Comparison of ENCODE assay signal across 8 mouse cellular contexts in genomic region chr13:73936938-73937320, GRCm38 (mm10). TPM values are rescaled to one million over a fixed set of nuclear protein-coding genes. Genes with fewer than 3 reads are reported as not detected.
A peak's percentile ranks its signal among the peaks of the same experiment; 100 is the strongest.
DNase-seq lines count a peak whose midpoint lies in the region; ATAC-seq and TF ChIP-seq lines count a peak whose summit lies in the region.

No protein-coding gene starts in this region.

- no peak overlapping the region for H3K27ac ChIP-seq in kidney, adult 2 months (ENCODE audit: insufficient read depth, low read depth, low read length)
- no peak overlapping the region for H3K27ac ChIP-seq in bone marrow, adult 2 months (ENCODE audit: control insufficient read depth, insufficient read depth, low read depth, low read length, poor library complexity)
- no peak overlapping the region for H3K27ac ChIP-seq in forebrain, postnatal 0 days (ENCODE audit: low read depth, low read length)

- H3K36me3 ChIP-seq in kidney, adult 2 months (ENCODE audit: control insufficient read depth, insufficient read depth, low read length): no peaks in the 10 kb centered on the region
- peaks cover 13% of the 10 kb centered on the region for H3K36me3 ChIP-seq in forebrain, postnatal 0 days (ENCODE audit: insufficient read depth)

- H3K4me1 ChIP-seq in kidney, adult 2 months (ENCODE audit: control insufficient read depth, insufficient read depth, low read length): 0 out of 2 replicates have a peak, but pooled peaks cover 7% of the 10 kb centered on the region
- H3K4me1 ChIP-seq in bone marrow, adult 2 months (ENCODE audit: control insufficient read depth, insufficient read depth, low read length): peaks cover 5% of the 10 kb centered on the region
- H3K4me1 ChIP-seq in forebrain, postnatal 0 days (ENCODE audit: insufficient read depth): peaks cover 10% of the 10 kb centered on the region; the same call in 1 of the 2 replicates

- no peak for DNase-seq in kidney, adult 2 months
- no peak for DNase-seq in kidney, adult 11 months
- DNase-seq in forebrain, postnatal 0 days: no peak
- DNase-seq in mesoderm, embryonic 11.5 days (ENCODE audit: low read depth, low spot score): peak; percentile 8
- DNase-seq in left cerebral cortex, postnatal 36 days (ENCODE audit: low spot score in 2 of 2): no peak
- no peak for DNase-seq in left cerebral cortex, postnatal 14 days (ENCODE audit: low spot score in 2 of 2)
- no peak for DNase-seq in kidney, adult 18-20 months

- H3K9me3 ChIP-seq in forebrain, postnatal 0 days (ENCODE audit: low read length): no peaks in the 10 kb centered on the region

- peak overlapping the region; percentile 96 for H3K4me3 ChIP-seq in kidney, adult 2 months (ENCODE audit: insufficient read depth, low read depth, low read length)
- H3K4me3 ChIP-seq in bone marrow, adult 2 months (replicated peaks; ENCODE audit: control insufficient read depth, low read depth, low read length): peak overlapping the region; percentile 84
- peak overlapping the region; percentile 89 for H3K4me3 ChIP-seq in forebrain, postnatal 0 days (ENCODE audit: low read depth, low read length)

- TF ChIP-seq POLR2A in kidney, adult 2 months (IDR thresholded peaks at IDR 0.05; ENCODE audit: low read depth, low read length): no peak
- no peak for TF ChIP-seq POLR2A in bone marrow, adult 2 months (IDR thresholded peaks at IDR 0.05; ENCODE audit: borderline replicate concordance, control insufficient read depth, low read depth, low read length)

- WGBS in kidney, adult 2 months: 14% methylated on average over 5 of the region's 5 CpGs
- 12% methylated on average over 5 of the region's 5 CpGs for WGBS in bone marrow, adult 2 months
- WGBS in forebrain, postnatal 0 days: 14% methylated on average over 5 of the region's 5 CpGs

- no peak; the same call in 1 of the 2 replicates for ATAC-seq in forebrain, postnatal 0 days

- peak overlapping the region; percentile 85 for H3K4me2 ChIP-seq in forebrain, postnatal 0 days (ENCODE audit: low read depth)

- TF ChIP-seq CTCF in kidney, adult 2 months (conservative IDR thresholded peaks at IDR 0.05; ENCODE audit: insufficient read depth, insufficient read length, low read depth, low read length): no peak
- TF ChIP-seq CTCF in bone marrow, adult 2 months (IDR thresholded peaks at IDR 0.05; ENCODE audit: control insufficient read depth, insufficient read depth, low read length): no peak
- no peak for TF ChIP-seq CTCF in forebrain, postnatal 0 days (IDR thresholded peaks at IDR 0.05; ENCODE audit: low read depth)

- no peaks in the 10 kb centered on the region for H3K27me3 ChIP-seq in kidney, adult 2 months (replicated peaks; ENCODE audit: control insufficient read depth, insufficient read depth, low read length)
- no peaks in the 10 kb centered on the region for H3K27me3 ChIP-seq in forebrain, postnatal 0 days (ENCODE audit: insufficient read depth, low read length)

- intact Hi-C loops in left cerebral cortex, postnatal 36 days (cut with DNase I): no loop called here
- intact Hi-C loops in left cerebral cortex, postnatal 14 days (cut with DNase I): no loop called here

- H3K9ac ChIP-seq in forebrain, postnatal 0 days: peak overlapping the region; percentile 94; the same call in 1 of the 2 replicates

RNA-seq across cellular contexts. Expression of gene Trip13, which starts 0.7 kb away (rescaled TPM):
- 0.22 and 0.25 TPM in 2 replicates for polyA plus RNA-seq in kidney, adult 2 months (2012; rRNA removed)
- 12.0 and 14.5 TPM in 2 replicates for polyA plus RNA-seq in bone marrow, adult 2 months (2011; ENCODE audit: insufficient read depth, insufficient read length, low replicate concordance, missing spikeins)
- 3.8 and 4.3 TPM in 2 replicates for total RNA-seq in forebrain, postnatal 0 days (2014; rRNA removed)
- polyA plus RNA-seq in forebrain, postnatal 0 days (2015; fragmentation: Nextera tagmentation; extraction: Ambion mirVana): 9.6 and 10.6 TPM in 2 replicates
- 1 to 10 TPM; 1.3 to 1.4 TPM for total RNA-seq in left cerebral cortex, postnatal 36 days (2021)
- total RNA-seq in left cerebral cortex, postnatal 14 days (2021): 1 to 10 TPM in 1 of 2 experiments, under 1 TPM in 1; 0.61 to 1.3 TPM

RNA-seq across cellular contexts. Expression of gene Brd9, which starts 0.7 kb away (rescaled TPM):
- polyA plus RNA-seq in kidney, adult 2 months (2012; rRNA removed): 18.0 and 20.2 TPM in 2 replicates
- polyA plus RNA-seq in bone marrow, adult 2 months (2011; ENCODE audit: insufficient read depth, insufficient read length, low replicate concordance, missing spikeins): 47.6 and 70.8 TPM in 2 replicates
- total RNA-seq in forebrain, postnatal 0 days (2014; rRNA removed): 93.6 and 111 TPM in 2 replicates
- 68.1 and 75.0 TPM in 2 replicates for polyA plus RNA-seq in forebrain, postnatal 0 days (2015; fragmentation: Nextera tagmentation; extraction: Ambion mirVana)
- 10 to 100 TPM; 71.1 to 83.8 TPM for total RNA-seq in left cerebral cortex, postnatal 36 days (2021)
- 10 to 100 TPM; 80.4 to 83.4 TPM for total RNA-seq in left cerebral cortex, postnatal 14 days (2021)

RNA-seq across cellular contexts. Expression of gene Zdhhc11, which starts 26.7 kb away (rescaled TPM):
- not detected in 2 replicates for polyA plus RNA-seq in kidney, adult 2 months (2012; rRNA removed)
- not detected in 2 replicates for polyA plus RNA-seq in bone marrow, adult 2 months (2011; ENCODE audit: insufficient read depth, insufficient read length, low replicate concordance, missing spikeins)
- not detected in 2 replicates for total RNA-seq in forebrain, postnatal 0 days (2014; rRNA removed)
- polyA plus RNA-seq in forebrain, postnatal 0 days (2015; fragmentation: Nextera tagmentation; extraction: Ambion mirVana): not detected in 2 replicates
- total RNA-seq in left cerebral cortex, postnatal 36 days (2021): not detected
- not detected for total RNA-seq in left cerebral cortex, postnatal 14 days (2021)
